Mouse (Mus musculus): ENCODE measurements around the gene Dusp7.

- no peak for TF ChIP-seq GATA1 (IDR thresholded peaks at IDR 0.05; ENCODE audit: low read length)
- no peak for TF ChIP-seq TAL1 (IDR thresholded peaks at IDR 0.05; ENCODE audit: low read length)
These were observed 45.2 kb downstream of the Dusp7 start for GRCm38 (mm10) chr9:106413606-106414005.

All from erythroblast, embryonic 14.5 days (primary cell).